Mouse (Mus musculus) limb, embryonic 14.5 days (tissue): ENCODE data around the gene Fat1. TPM values are rescaled to one million over a fixed set of nuclear protein-coding genes. Genes with fewer than 3 reads are reported as not detected.
A peak's percentile ranks its signal among the peaks of the same experiment; 100 is the strongest.
"Not testable (repeated sequence)": the region's sequence is repeated elsewhere in the genome, so short reads cannot be mapped to it uniquely, and the experiment has no call there.

ENCODE experiments used
- ATAC-seq: fragments of 200-750 bp; cut with Nextera tagmentation; 2 replicates; pipeline ENCODE4 v1.8.0; 2017; ENCODE audit warnings: low read depth, moderate number of reproducible peaks, moderate TSS enrichment; ENCODE audit not compliant: low FRiP score
- DNase-seq: peaks from one replicate; pipeline ENCODE4 v3.0.0-alpha.2; 2015; ENCODE audit warnings: low spot score
- H3K27ac ChIP-seq: fragments of 300-500 bp; sonication (generic); replicated peaks from 2 replicates; pipeline ENCODE4 v1.5.1; 2014; ENCODE audit warnings: low read depth, mild to moderate bottlenecking, low read length, moderate library complexity, mixed read lengths
- H3K27me3 ChIP-seq: fragments of 300-500 bp; sonication (generic); 2 replicates; pipeline ENCODE4 v1.6.1; 2014; ENCODE audit warnings: low read length, mixed read lengths; ENCODE audit not compliant: control insufficient read depth, insufficient read depth
- H3K36me3 ChIP-seq: fragments of 300-500 bp; sonication (generic); 2 replicates; pipeline ENCODE4 v1.6.1; 2014; ENCODE audit warnings: mild to moderate bottlenecking, low read length, moderate library complexity, mixed read lengths; ENCODE audit not compliant: control insufficient read depth, insufficient read depth
- H3K4me1 ChIP-seq: fragments of 300-500 bp; sonication (generic); 2 replicates; pipeline ENCODE4 v1.6.1; 2014; ENCODE audit warnings: antibody characterized with exemption, low read length, mixed read lengths; ENCODE audit not compliant: control insufficient read depth, insufficient read depth
- H3K4me2 ChIP-seq: fragments of 300-500 bp; sonication (generic); replicated peaks from 2 replicates; pipeline ENCODE4 v1.6.1; 2014; ENCODE audit warnings: low read depth, mild to moderate bottlenecking, low read length, moderate library complexity; ENCODE audit not compliant: severe bottlenecking
- H3K4me3 ChIP-seq: fragments of 300-500 bp; sonication (generic); replicated peaks from 2 replicates; pipeline ENCODE4 v1.5.1; 2014; ENCODE audit warnings: low read length
- H3K9ac ChIP-seq: fragments of 300-500 bp; sonication (generic); 2 replicates; pipeline ENCODE4 v1.6.1; 2014; ENCODE audit warnings: mild to moderate bottlenecking, low read depth, low read length, moderate library complexity; ENCODE audit not compliant: severe bottlenecking
- H3K9me3 ChIP-seq: fragments of 300-500 bp; sonication (generic); 2 replicates; pipeline ENCODE4 v1.6.1; 2016; ENCODE audit warnings: low read length; ENCODE audit not compliant: control insufficient read depth
- POLR2A ChIP-seq: fragments of 200-500 bp; IDR thresholded peaks from 2 replicates; pipeline ENCODE4 v1.8.0; 2012; ENCODE audit warnings: inconsistent platforms, mild to moderate bottlenecking, moderate library complexity, borderline replicate concordance; ENCODE audit not compliant: insufficient read depth, insufficient read length; ENCODE audit errors: extremely low read depth
- WGBS: fragments of 180-500 bp; shearing (Covaris S2); extraction: QIAGEN DNeasy Blood & Tissue Kit; methylation state at CpG from one replicate; pipeline ENCODE4 v1.1.7; 2014; 5-methylcytosine and 5-hydroxymethylcytosine counted together
- polyA plus RNA-seq, 2 experiments: library from polyadenylated mRNA; depleted of rRNA in 1 of 2; stranded (reverse) in 1 of 2; unstranded in 1 of 2; fragments of >200 nt; fragmentation: Nextera tagmentation in 1 of 2; extraction: Ambion mirVana in 1 of 2; gene quantifications; 2 replicates each; pipeline versions ENCODE4 v1.2.1 to v1.2.3; 2012 to 2014

The Fat1 gene
- polyA plus RNA-seq, 2 experiments, result 56.6 to 81.1 TPM

- no peaks in the 10 kb centered on the region for H3K36me3 ChIP-seq
- WGBS, result 63% methylated on average over 8 of the region's 8 CpGs
- 0 out of 2 replicates have a peak, but pooled peaks cover 4% of the 10 kb centered on the region for H3K27me3 ChIP-seq
- TF ChIP-seq POLR2A, result no peak
- H3K27ac ChIP-seq, result no peak overlapping the region
- ATAC-seq (no peak), DNase-seq (no peak)
- no peak overlapping the region for H3K4me3 ChIP-seq
- no peak overlapping the region for H3K4me2 ChIP-seq
- no peak overlapping the region for H3K9ac ChIP-seq
- no peaks in the 10 kb centered on the region for H3K9me3 ChIP-seq
- H3K4me1 ChIP-seq, result peaks cover 4% of the 10 kb centered on the region; the same call in 1 of the 2 replicates
Measured at GRCm38 (mm10) chr8:45064197-45064869, 129.1 kb downstream of the Fat1 start.

DNA sequence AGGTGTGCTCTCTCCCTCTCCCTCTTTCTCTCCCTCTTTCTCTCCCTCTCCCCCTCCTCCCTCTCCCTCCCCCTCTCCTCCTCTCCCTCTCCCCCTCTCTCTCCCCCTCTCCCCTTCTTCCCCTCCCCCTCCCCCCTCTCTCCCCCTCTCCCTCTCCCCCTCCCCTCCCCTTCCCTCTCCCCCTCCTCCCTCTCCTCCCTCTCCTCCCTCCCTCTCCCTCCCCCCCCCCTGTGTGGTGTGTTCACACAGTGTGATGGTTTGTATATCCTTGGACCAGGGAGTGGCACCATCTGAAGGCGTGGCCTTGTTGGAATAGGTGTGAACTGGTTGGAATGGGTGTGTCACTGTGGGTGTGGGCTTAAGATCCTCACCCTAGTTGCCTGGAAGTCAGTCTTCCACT lies 130.1 kb downstream of the Fat1 start:
- H3K4me2 ChIP-seq, H3K4me3 ChIP-seq, H3K27ac ChIP-seq, ATAC-seq, DNase-seq, H3K27me3 ChIP-seq, H3K36me3 ChIP-seq, H3K9me3 ChIP-seq, H3K9ac ChIP-seq, H3K4me1 ChIP-seq: not testable (repeated sequence)
- 100% methylated on average over 1 of the region's 1 CpGs for WGBS

DNA sequence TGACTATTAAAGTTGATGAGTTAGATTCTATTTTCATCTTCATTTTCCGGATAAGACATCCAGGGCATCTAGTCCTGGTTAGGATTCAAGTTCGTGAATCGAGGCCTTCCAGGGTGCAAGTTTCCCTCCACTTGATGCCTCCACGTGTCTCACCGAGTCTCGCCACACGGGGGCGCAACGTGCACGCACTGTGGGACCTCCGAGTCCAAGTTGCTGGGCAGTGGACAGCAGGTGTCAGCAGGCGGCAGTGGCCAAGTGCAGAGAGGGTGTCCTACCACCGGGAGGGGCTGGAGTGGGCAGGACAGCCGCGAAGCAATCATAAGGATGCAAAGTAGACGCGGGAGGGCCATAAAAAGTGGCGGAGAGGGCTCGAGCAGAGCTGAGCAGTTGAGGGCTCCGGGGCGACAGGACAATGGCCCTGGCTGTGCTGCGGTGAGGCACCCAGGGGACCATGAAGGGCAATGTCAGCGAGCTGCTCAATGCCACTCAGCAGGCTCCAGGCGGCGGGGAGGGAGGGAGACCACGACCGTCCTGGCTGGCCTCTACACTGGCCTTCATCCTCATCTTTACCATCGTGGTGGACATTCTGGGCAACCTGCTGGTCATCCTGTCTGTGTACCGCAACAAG lies 133.6 kb downstream of the Fat1 start, which contains the start of gene Mtnr1a:
Gene Mtnr1a (plus strand): TSS at position 379 of the 628 bp plus-strand sequence.
- H3K9ac ChIP-seq, result no peak within 1 kb of the TSS
- ATAC-seq (peak; percentile 77), DNase-seq (peak; percentile 72)
- peaks cover 4% of the 10 kb centered on the region; the same call in 1 of the 2 replicates for H3K4me1 ChIP-seq
- peak within 1 kb of the TSS; percentile 20 for H3K4me3 ChIP-seq
- 9% methylated on average over 26 of the region's 29 CpGs for WGBS
- H3K27me3 ChIP-seq, result 0 out of 2 replicates have a peak, but pooled peaks cover 4% of the 10 kb centered on the region
- no peaks in the 10 kb centered on the region for H3K9me3 ChIP-seq
- no peak within 1 kb of the TSS for H3K27ac ChIP-seq
- H3K4me2 ChIP-seq, result peak within 1 kb of the TSS; percentile 57
- no peak for TF ChIP-seq POLR2A
- no peaks in the 10 kb centered on the region for H3K36me3 ChIP-seq

- no peak overlapping the region for H3K9ac ChIP-seq
- DNase-seq (no peak), ATAC-seq (no peak)
- H3K4me3 ChIP-seq, result no peak overlapping the region
- no peaks in the 10 kb centered on the region for H3K36me3 ChIP-seq
- H3K4me2 ChIP-seq, result no peak overlapping the region
- peaks cover 4% of the 10 kb centered on the region; the same call in 1 of the 2 replicates for H3K4me1 ChIP-seq
- 0 out of 2 replicates have a peak, but pooled peaks cover 4% of the 10 kb centered on the region for H3K27me3 ChIP-seq
- 89% methylated on average over 8 of the region's 8 CpGs for WGBS
- H3K9me3 ChIP-seq, result no peaks in the 10 kb centered on the region
- H3K27ac ChIP-seq, result no peak overlapping the region
- no peak for TF ChIP-seq POLR2A
Measured at GRCm38 (mm10) chr8:45070949-45071348, 135.7 kb downstream of the Fat1 start.

DNA sequence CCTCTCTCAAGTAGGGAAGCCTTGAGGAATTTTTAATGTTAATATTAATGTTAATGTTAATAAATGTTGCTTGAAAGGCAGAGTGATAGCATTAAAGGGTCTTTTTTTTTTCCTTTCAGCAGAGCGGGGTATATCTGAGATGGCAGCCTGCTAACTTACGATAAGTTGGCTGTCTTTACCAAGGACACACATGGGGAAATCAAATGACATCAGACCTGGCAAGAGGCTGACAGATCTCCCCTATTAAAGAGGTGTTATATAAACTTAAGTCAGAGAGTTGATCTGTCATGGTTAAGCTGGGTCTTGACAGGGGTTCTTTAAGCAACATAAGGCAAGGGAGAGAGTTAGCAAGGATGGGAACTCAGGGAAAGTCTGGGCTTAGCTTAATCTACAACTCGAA lies 145.6 kb downstream of the Fat1 start:
- H3K9me3 ChIP-seq, result no peaks in the 10 kb centered on the region
- ATAC-seq (no peak), DNase-seq (no peak)
- H3K4me3 ChIP-seq, result no peak overlapping the region
- H3K27me3 ChIP-seq, result no peaks in the 10 kb centered on the region
- H3K27ac ChIP-seq, result no peak overlapping the region
- 83% methylated on average over 3 of the region's 3 CpGs for WGBS
- no peak overlapping the region for H3K4me2 ChIP-seq
- H3K36me3 ChIP-seq, result no peaks in the 10 kb centered on the region
- H3K4me1 ChIP-seq, result no peaks in the 10 kb centered on the region
- TF ChIP-seq POLR2A, result no peak
- H3K9ac ChIP-seq, result no peak overlapping the region
